Mouse (Mus musculus): ENCODE results near the gene Rnf212. TPM values are rescaled to one million over a fixed set of nuclear protein-coding genes. Genes with fewer than 3 reads are reported as not detected.
"Not testable (repeated sequence)": the region's sequence is repeated elsewhere in the genome, so short reads cannot be mapped to it uniquely, and the experiment has no call there.

Gene Rnf212
- polyA plus RNA-seq, 1 experiment, result 1.4 TPM

- Histone ChIP-seq H3K4me1 (ENCODE audit: control insufficient read depth, insufficient read depth, insufficient read length) (no peaks in the 10 kb centered on the region), H3K36me3 (ENCODE audit: control insufficient read depth, insufficient read depth, low read length) (no peaks in the 10 kb centered on the region), H3K27ac (ENCODE audit: insufficient read depth, low read length) (no peak overlapping the region), H3K27me3 (ENCODE audit: control insufficient read depth, insufficient read depth, low read length) (no peaks in the 10 kb centered on the region), H3K4me3 (ENCODE audit: extremely low read depth, insufficient read depth, insufficient read length) (no peak overlapping the region)
- WGBS, result 63% methylated on average over 3 of the region's 3 CpGs
- no peak for TF ChIP-seq POLR2A (IDR thresholded peaks at IDR 0.05; ENCODE audit: low read depth, low read length)
- no peak for TF ChIP-seq CTCF (IDR thresholded peaks at IDR 0.05; ENCODE audit: extremely low read depth, insufficient read depth, insufficient read length, insufficient replicate concordance)
- DNase-seq (ENCODE audit: low read depth in 1 of 2, low spot score in 2 of 2), result no peak
Measured at GRCm38 (mm10) chr5:108758396-108758795, 16.4 kb downstream of the Rnf212 start.

- not testable (repeated sequence) for H3K4me1 ChIP-seq (ENCODE audit: control insufficient read depth, insufficient read depth, insufficient read length); H3K36me3 ChIP-seq (ENCODE audit: control insufficient read depth, insufficient read depth, low read length); DNase-seq (ENCODE audit: low read depth in 1 of 2, low spot score in 2 of 2); H3K27me3 ChIP-seq (ENCODE audit: control insufficient read depth, insufficient read depth, low read length); H3K4me3 ChIP-seq (ENCODE audit: extremely low read depth, insufficient read depth, insufficient read length); H3K27ac ChIP-seq (ENCODE audit: insufficient read depth, low read length)
- 89% methylated on average over 4 of the region's 4 CpGs for WGBS
Measured at GRCm38 (mm10) chr5:108751258-108751657, 23.5 kb downstream of the Rnf212 start.

- Histone ChIP-seq H3K4me3 (ENCODE audit: extremely low read depth, insufficient read depth, insufficient read length) (no peak overlapping the region), H3K27me3 (ENCODE audit: control insufficient read depth, insufficient read depth, low read length) (no peaks in the 10 kb centered on the region), H3K4me1 (ENCODE audit: control insufficient read depth, insufficient read depth, insufficient read length) (no peaks in the 10 kb centered on the region), H3K27ac (ENCODE audit: insufficient read depth, low read length) (no peak overlapping the region), H3K36me3 (ENCODE audit: control insufficient read depth, insufficient read depth, low read length) (no peaks in the 10 kb centered on the region)
- DNase-seq (ENCODE audit: low read depth in 1 of 2, low spot score in 2 of 2), result no peak
- TF ChIP-seq CTCF (IDR thresholded peaks at IDR 0.05; ENCODE audit: extremely low read depth, insufficient read depth, insufficient read length, insufficient replicate concordance), result no peak
- TF ChIP-seq POLR2A (IDR thresholded peaks at IDR 0.05; ENCODE audit: low read depth, low read length), result no peak
- 77% methylated on average over 5 of the region's 5 CpGs for WGBS
Measured at GRCm38 (mm10) chr5:108750328-108751210, 24.2 kb downstream of the Rnf212 start.

GRCm38 (mm10) chr5:108744629-108745028, 30.2 kb downstream of the Rnf212 start:
- no peak for DNase-seq (ENCODE audit: low read depth in 1 of 2, low spot score in 2 of 2)
- Histone ChIP-seq H3K27ac (ENCODE audit: insufficient read depth, low read length) (no peak overlapping the region), H3K4me3 (ENCODE audit: extremely low read depth, insufficient read depth, insufficient read length) (no peak overlapping the region), H3K27me3 (ENCODE audit: control insufficient read depth, insufficient read depth, low read length) (no peaks in the 10 kb centered on the region), H3K4me1 (ENCODE audit: control insufficient read depth, insufficient read depth, insufficient read length) (no peaks in the 10 kb centered on the region), H3K36me3 (ENCODE audit: control insufficient read depth, insufficient read depth, low read length) (no peaks in the 10 kb centered on the region)
- WGBS, result 80% methylated on average over 3 of the region's 3 CpGs
- TF ChIP-seq CTCF (IDR thresholded peaks at IDR 0.05; ENCODE audit: extremely low read depth, insufficient read depth, insufficient read length, insufficient replicate concordance) (no peak), POLR2A (IDR thresholded peaks at IDR 0.05; ENCODE audit: low read depth, low read length) (no peak)

- Histone ChIP-seq H3K27ac (ENCODE audit: insufficient read depth, low read length) (no peak overlapping the region), H3K27me3 (ENCODE audit: control insufficient read depth, insufficient read depth, low read length) (no peaks in the 10 kb centered on the region), H3K4me3 (ENCODE audit: extremely low read depth, insufficient read depth, insufficient read length) (no peak overlapping the region), H3K36me3 (ENCODE audit: control insufficient read depth, insufficient read depth, low read length) (no peaks in the 10 kb centered on the region), H3K4me1 (ENCODE audit: control insufficient read depth, insufficient read depth, insufficient read length) (no peaks in the 10 kb centered on the region)
- 62% methylated on average over 2 of the region's 2 CpGs for WGBS
- TF ChIP-seq CTCF (IDR thresholded peaks at IDR 0.05; ENCODE audit: extremely low read depth, insufficient read depth, insufficient read length, insufficient replicate concordance) (no peak), POLR2A (IDR thresholded peaks at IDR 0.05; ENCODE audit: low read depth, low read length) (no peak)
- no peak for DNase-seq (ENCODE audit: low read depth in 1 of 2, low spot score in 2 of 2)
Measured at GRCm38 (mm10) chr5:108743856-108744255, 30.9 kb downstream of the Rnf212 start.

GRCm38 (mm10) chr5:108742596-108742995, 32.2 kb downstream of the Rnf212 start:
- H3K27ac ChIP-seq (ENCODE audit: insufficient read depth, low read length), result no peak overlapping the region
- no peaks in the 10 kb centered on the region for H3K4me1 ChIP-seq (ENCODE audit: control insufficient read depth, insufficient read depth, insufficient read length)
- DNase-seq (ENCODE audit: low read depth in 1 of 2, low spot score in 2 of 2), result no peak
- TF ChIP-seq CTCF (IDR thresholded peaks at IDR 0.05; ENCODE audit: extremely low read depth, insufficient read depth, insufficient read length, insufficient replicate concordance) (no peak), POLR2A (IDR thresholded peaks at IDR 0.05; ENCODE audit: low read depth, low read length) (no peak)
- H3K36me3 ChIP-seq (ENCODE audit: control insufficient read depth, insufficient read depth, low read length), result no peaks in the 10 kb centered on the region
- H3K4me3 ChIP-seq (ENCODE audit: extremely low read depth, insufficient read depth, insufficient read length), result no peak overlapping the region
- no peaks in the 10 kb centered on the region for H3K27me3 ChIP-seq (ENCODE audit: control insufficient read depth, insufficient read depth, low read length)
- WGBS, result 70% methylated on average over 2 of the region's 2 CpGs

- Histone ChIP-seq H3K27me3 (ENCODE audit: control insufficient read depth, insufficient read depth, low read length) (no peaks in the 10 kb centered on the region), H3K4me3 (ENCODE audit: extremely low read depth, insufficient read depth, insufficient read length) (no peak overlapping the region), H3K4me1 (ENCODE audit: control insufficient read depth, insufficient read depth, insufficient read length) (no peaks in the 10 kb centered on the region), H3K27ac (ENCODE audit: insufficient read depth, low read length) (no peak overlapping the region), H3K36me3 (ENCODE audit: control insufficient read depth, insufficient read depth, low read length) (no peaks in the 10 kb centered on the region)
- TF ChIP-seq POLR2A (IDR thresholded peaks at IDR 0.05; ENCODE audit: low read depth, low read length) (no peak), CTCF (IDR thresholded peaks at IDR 0.05; ENCODE audit: extremely low read depth, insufficient read depth, insufficient read length, insufficient replicate concordance) (no peak)
- no peak for DNase-seq (ENCODE audit: low read depth in 1 of 2, low spot score in 2 of 2)
- 70% methylated on average over 2 of the region's 2 CpGs for WGBS
Measured at GRCm38 (mm10) chr5:108741844-108742243, 32.9 kb downstream of the Rnf212 start.
